Mouse (Mus musculus): ENCODE data around the gene Zscan21.

GRCm38 (mm10) chr5:138171695-138172491 lies 55.2 kb downstream of the Zscan21 start, which contains the start of the genes Ap4m1 and Mcm7:
- 0 out of 2 replicates have a peak, but pooled peaks have one; percentile 14 for TF ChIP-seq CTCF (conservative IDR thresholded peaks at IDR 0.05; ENCODE audit: insufficient read depth, insufficient read length, low read depth, low read length)
- TF ChIP-seq POLR2A (IDR thresholded peaks at IDR 0.05; ENCODE audit: low read depth, low read length), result no peak

All from kidney, adult 2 months (tissue).